Mouse (Mus musculus): Measurements from ENCODE around the gene Ifna4. TPM values are rescaled to one million over a fixed set of nuclear protein-coding genes. Genes with fewer than 3 reads are reported as not detected.
"Not testable (repeated sequence)": the region's sequence is repeated elsewhere in the genome, so short reads cannot be mapped to it uniquely, and the experiment has no call there.

Ifna4 gene
- polyA plus RNA-seq, 1 experiment from 2014 or later = not detected

DNA sequence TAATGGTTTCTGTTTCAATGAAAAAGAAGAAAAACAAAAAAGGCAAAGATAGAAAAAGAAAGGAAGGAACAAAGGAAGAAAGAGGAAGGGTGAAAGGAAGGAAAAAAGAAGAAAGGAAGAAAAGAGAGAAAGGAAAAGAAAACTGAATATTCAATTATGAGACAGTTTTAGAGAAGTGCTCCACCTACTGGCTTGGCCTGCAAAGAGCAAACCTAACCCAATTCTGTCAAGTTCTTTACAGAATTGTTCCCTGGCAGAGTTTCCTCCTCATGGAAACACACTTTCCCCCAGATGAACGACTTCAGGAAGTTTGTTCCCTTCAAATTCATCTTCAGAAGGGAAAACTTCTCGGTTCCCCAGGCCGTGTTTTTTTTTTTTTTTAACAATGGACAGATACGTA lies 18.7 kb upstream of the Ifna4 start:
- H3K9ac ChIP-seq (ENCODE audit: low read depth, low read length) = no peak overlapping the region
- no peak for ATAC-seq
- H3K27ac ChIP-seq (ENCODE audit: low read length) = no peak overlapping the region
- H3K27me3 ChIP-seq (replicated peaks; ENCODE audit: control insufficient read depth, insufficient read depth, low read length) = no peaks in the 10 kb centered on the region
- H3K4me3 ChIP-seq (ENCODE audit: low read length) = no peak overlapping the region
- H3K36me3 ChIP-seq (ENCODE audit: control insufficient read depth, insufficient read depth, low read length) = no peaks in the 10 kb centered on the region
- no peaks in the 10 kb centered on the region for H3K4me1 ChIP-seq (ENCODE audit: control insufficient read depth, insufficient read depth, low read length)
- H3K9me3 ChIP-seq (ENCODE audit: control insufficient read depth, low read length) = no peaks in the 10 kb centered on the region
- 23% methylated on average over 4 of the region's 4 CpGs for WGBS
- H3K4me2 ChIP-seq (ENCODE audit: low read depth, low read length) = no peak overlapping the region

DNA sequence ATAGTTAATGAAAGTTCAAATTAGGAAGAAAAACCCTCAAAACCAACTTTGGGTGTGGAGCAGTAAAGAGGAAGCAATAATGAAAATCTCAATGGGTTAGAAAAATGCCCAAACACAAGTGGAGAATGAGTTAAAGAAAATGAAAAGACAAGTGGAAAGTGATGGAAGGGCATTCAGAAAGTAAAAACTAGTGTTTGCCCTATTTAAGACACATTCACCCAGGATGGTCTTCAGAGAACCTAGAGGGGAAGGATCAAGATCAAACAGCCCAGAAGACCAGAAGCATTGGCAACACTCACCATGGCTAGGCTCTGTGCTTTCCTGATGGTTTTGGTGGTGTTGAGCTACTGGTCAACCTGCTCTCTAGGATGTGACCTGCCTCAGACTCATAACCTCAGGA lies 14.5 kb upstream of the Ifna4 start, which contains the start of gene Ifna6:
Gene Ifna6, plus strand, starts transcription at position 301 of the 400 bp plus-strand sequence.
- not testable (repeated sequence) for H3K9ac ChIP-seq (ENCODE audit: low read depth, low read length); H3K36me3 ChIP-seq (ENCODE audit: control insufficient read depth, insufficient read depth, low read length); H3K4me1 ChIP-seq (ENCODE audit: control insufficient read depth, insufficient read depth, low read length); ATAC-seq; H3K27ac ChIP-seq (ENCODE audit: low read length); H3K27me3 ChIP-seq (replicated peaks; ENCODE audit: control insufficient read depth, insufficient read depth, low read length); H3K9me3 ChIP-seq (ENCODE audit: control insufficient read depth, low read length); H3K4me3 ChIP-seq (ENCODE audit: low read length); H3K4me2 ChIP-seq (ENCODE audit: low read depth, low read length)

DNA sequence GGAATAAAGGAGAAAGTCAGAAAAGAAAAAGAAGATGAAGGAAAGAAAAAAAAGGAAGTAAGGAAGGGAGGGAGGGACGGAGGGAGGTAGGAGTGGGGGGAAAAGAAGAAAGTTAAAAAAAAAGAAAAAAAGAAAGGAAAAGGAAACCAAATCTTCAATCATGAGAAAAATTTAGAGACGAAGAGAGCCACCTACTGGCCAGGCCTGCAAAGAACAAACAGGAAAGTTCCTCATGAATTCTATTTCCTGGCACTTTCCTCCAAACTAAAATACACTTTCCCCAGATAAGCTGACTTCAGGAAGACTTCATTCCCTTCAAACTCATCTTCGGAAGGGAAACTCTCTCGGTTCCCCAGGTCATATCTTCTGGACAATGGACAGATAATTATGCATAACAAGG lies 11.1 kb upstream of the Ifna4 start:
- Histone ChIP-seq H3K4me2 (ENCODE audit: low read depth, low read length) (no peak overlapping the region), H3K4me1 (ENCODE audit: control insufficient read depth, insufficient read depth, low read length) (no peaks in the 10 kb centered on the region), H3K9ac (ENCODE audit: low read depth, low read length) (no peak overlapping the region), H3K27ac (ENCODE audit: low read length) (no peak overlapping the region), H3K9me3 (ENCODE audit: control insufficient read depth, low read length) (no peaks in the 10 kb centered on the region), H3K4me3 (ENCODE audit: low read length) (no peak overlapping the region), H3K36me3 (ENCODE audit: control insufficient read depth, insufficient read depth, low read length) (no peaks in the 10 kb centered on the region), H3K27me3 (replicated peaks; ENCODE audit: control insufficient read depth, insufficient read depth, low read length) (no peaks in the 10 kb centered on the region)
- ATAC-seq = no peak
- WGBS = 29% methylated on average over 4 of the region's 4 CpGs

DNA sequence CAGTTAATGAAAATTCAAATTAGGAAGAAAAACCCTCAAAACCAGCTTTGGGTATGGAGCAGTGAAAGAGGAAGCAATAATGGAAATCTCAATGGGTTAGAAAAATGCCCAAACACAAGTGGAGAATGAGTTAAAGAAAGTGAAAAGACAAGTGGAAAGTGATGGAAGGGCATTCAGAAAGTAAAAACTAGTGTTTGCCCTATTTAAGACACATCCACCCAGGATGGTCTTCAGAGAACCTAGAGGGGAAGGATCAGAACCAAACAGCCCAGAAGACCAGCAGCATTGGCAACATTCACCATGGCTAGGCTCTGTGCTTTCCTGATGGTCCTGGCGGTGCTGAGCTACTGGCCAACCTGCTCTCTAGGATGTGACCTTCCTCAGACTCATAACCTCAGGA lies 6.4 kb upstream of the Ifna4 start, which contains the start of gene Ifna5:
Gene Ifna5, plus strand, starts transcription at position 301 of the 400 bp plus-strand sequence.
- ATAC-seq; H3K4me1 ChIP-seq (ENCODE audit: control insufficient read depth, insufficient read depth, low read length); H3K36me3 ChIP-seq (ENCODE audit: control insufficient read depth, insufficient read depth, low read length); H3K4me3 ChIP-seq (ENCODE audit: low read length); H3K27ac ChIP-seq (ENCODE audit: low read length); H3K27me3 ChIP-seq (replicated peaks; ENCODE audit: control insufficient read depth, insufficient read depth, low read length); H3K9ac ChIP-seq (ENCODE audit: low read depth, low read length); H3K9me3 ChIP-seq (ENCODE audit: control insufficient read depth, low read length); H3K4me2 ChIP-seq (ENCODE audit: low read depth, low read length): not testable (repeated sequence)
- WGBS = 53% methylated on average over 1 of the region's 1 CpGs

DNA sequence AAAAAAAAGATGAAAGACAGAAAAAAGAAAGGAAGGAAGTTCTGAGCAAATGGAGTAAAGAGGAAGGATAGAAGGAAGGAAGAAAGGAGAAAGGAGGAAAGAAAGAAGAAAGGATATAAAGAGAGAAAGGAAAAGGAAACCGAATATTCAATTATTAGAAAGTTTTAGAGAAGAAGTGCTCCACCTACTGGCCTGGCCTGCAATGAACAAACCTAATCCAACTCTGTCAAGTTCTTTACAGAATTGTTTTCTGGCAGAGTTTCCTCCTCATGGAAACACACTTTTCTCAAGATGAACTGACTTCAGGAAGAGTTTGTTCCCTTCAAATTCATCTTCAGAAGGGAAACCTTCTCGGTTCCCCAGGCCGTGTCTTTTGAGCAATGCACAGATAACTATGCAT lies 2.8 kb upstream of the Ifna4 start:
- WGBS = 47% methylated on average over 3 of the region's 3 CpGs
- no peaks in the 10 kb centered on the region for H3K9me3 ChIP-seq (ENCODE audit: control insufficient read depth, low read length)
- no peak overlapping the region for H3K4me3 ChIP-seq (ENCODE audit: low read length)
- no peak overlapping the region for H3K27ac ChIP-seq (ENCODE audit: low read length)
- no peaks in the 10 kb centered on the region for H3K27me3 ChIP-seq (replicated peaks; ENCODE audit: control insufficient read depth, insufficient read depth, low read length)
- H3K36me3 ChIP-seq (ENCODE audit: control insufficient read depth, insufficient read depth, low read length) = no peaks in the 10 kb centered on the region
- H3K4me1 ChIP-seq (ENCODE audit: control insufficient read depth, insufficient read depth, low read length) = no peaks in the 10 kb centered on the region
- ATAC-seq = no peak
- no peak overlapping the region for H3K4me2 ChIP-seq (ENCODE audit: low read depth, low read length)
- H3K9ac ChIP-seq (ENCODE audit: low read depth, low read length) = no peak overlapping the region

DNA sequence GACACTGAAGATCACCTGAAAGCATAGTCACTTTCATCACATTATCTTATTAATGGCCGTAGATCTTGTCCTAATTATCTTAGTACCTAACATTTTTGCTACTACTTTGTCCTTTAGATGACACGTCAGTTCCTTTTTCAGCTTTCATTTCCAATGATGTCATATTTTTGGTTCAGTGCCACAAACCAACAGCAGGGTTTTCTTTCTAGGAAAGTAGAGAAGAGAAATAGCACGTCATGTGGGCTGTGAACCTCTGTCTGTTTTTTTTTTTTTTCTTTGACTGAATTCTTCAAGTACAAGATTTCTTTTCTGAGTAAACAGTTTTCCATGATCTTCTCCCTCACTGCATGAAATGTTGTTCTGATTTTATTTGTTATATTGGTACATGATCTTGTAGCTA lies 1.6 kb upstream of the Ifna4 start:
- no peaks in the 10 kb centered on the region for H3K4me1 ChIP-seq (ENCODE audit: control insufficient read depth, insufficient read depth, low read length)
- H3K36me3 ChIP-seq (ENCODE audit: control insufficient read depth, insufficient read depth, low read length) = no peaks in the 10 kb centered on the region
- no peak overlapping the region for H3K27ac ChIP-seq (ENCODE audit: low read length)
- H3K4me2 ChIP-seq (ENCODE audit: low read depth, low read length) = no peak overlapping the region
- no peak for ATAC-seq
- H3K4me3 ChIP-seq (ENCODE audit: low read length) = no peak overlapping the region
- no peaks in the 10 kb centered on the region for H3K27me3 ChIP-seq (replicated peaks; ENCODE audit: control insufficient read depth, insufficient read depth, low read length)
- no peaks in the 10 kb centered on the region for H3K9me3 ChIP-seq (ENCODE audit: control insufficient read depth, low read length)
- 72% methylated on average over 3 of the region's 3 CpGs for WGBS
- no peak overlapping the region for H3K9ac ChIP-seq (ENCODE audit: low read depth, low read length)

DNA sequence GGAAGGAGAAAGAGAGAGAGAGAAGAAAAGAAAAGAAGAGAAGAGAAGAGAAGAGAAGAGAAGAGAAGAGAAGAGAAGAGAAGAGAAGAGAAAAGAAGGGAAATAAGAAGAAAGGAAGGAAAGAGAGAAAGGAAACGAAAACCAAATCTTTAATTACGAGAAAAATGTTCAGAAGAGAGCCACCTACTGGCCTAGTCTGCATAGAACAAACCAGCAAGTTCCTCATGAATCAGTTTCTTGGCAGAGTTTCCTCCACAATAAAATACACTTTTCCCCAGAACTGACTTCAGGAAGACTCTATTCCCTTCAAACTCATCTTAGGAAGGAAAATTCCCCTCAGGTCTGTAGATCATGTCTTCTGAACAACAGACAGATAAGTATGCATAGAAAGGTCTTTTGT lies 3.7 kb downstream of the Ifna4 start:
- Histone ChIP-seq H3K9ac (ENCODE audit: low read depth, low read length) (no peak overlapping the region), H3K4me1 (ENCODE audit: control insufficient read depth, insufficient read depth, low read length) (no peaks in the 10 kb centered on the region), H3K27ac (ENCODE audit: low read length) (no peak overlapping the region), H3K4me3 (ENCODE audit: low read length) (no peak overlapping the region), H3K4me2 (ENCODE audit: low read depth, low read length) (no peak overlapping the region), H3K27me3 (replicated peaks; ENCODE audit: control insufficient read depth, insufficient read depth, low read length) (no peaks in the 10 kb centered on the region), H3K9me3 (ENCODE audit: control insufficient read depth, low read length) (no peaks in the 10 kb centered on the region), H3K36me3 (ENCODE audit: control insufficient read depth, insufficient read depth, low read length) (no peaks in the 10 kb centered on the region)
- ATAC-seq = no peak
- 62% methylated on average over 2 of the region's 2 CpGs for WGBS

DNA sequence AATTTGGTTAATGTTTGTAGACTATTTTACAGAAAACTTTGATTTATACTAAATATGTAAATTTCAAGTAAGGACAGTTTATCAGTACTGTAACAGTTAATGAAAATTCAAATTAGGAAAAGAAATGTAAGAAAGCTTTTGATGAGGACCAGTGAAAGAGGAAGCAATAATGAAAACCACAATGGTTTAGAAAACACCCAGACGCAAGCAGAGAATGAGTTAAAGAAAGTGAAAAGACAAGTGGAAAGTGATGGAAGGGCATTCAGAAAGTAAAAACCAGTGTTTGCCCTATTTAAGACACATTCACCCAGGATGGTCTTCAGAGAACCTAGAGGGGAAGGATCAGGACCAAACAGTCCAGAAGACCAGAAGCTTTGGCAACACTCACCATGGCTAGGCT lies 8.0 kb downstream of the Ifna4 start, which contains the start of gene Ifna1:
Gene Ifna1, plus strand, starts transcription at position 390 of the 400 bp plus-strand sequence.
- Histone ChIP-seq H3K4me3 (ENCODE audit: low read length) (no peak within 1 kb of the TSS), H3K9ac (ENCODE audit: low read depth, low read length) (no peak within 1 kb of the TSS), H3K36me3 (ENCODE audit: control insufficient read depth, insufficient read depth, low read length) (no peaks in the 10 kb centered on the region), H3K9me3 (ENCODE audit: control insufficient read depth, low read length) (no peaks in the 10 kb centered on the region), H3K27me3 (replicated peaks; ENCODE audit: control insufficient read depth, insufficient read depth, low read length) (no peaks in the 10 kb centered on the region), H3K4me2 (ENCODE audit: low read depth, low read length) (no peak within 1 kb of the TSS), H3K4me1 (ENCODE audit: control insufficient read depth, insufficient read depth, low read length) (no peaks in the 10 kb centered on the region), H3K27ac (ENCODE audit: low read length) (no peak within 1 kb of the TSS)
- ATAC-seq = no peak
- 79% methylated on average over 1 of the region's 1 CpGs for WGBS

DNA sequence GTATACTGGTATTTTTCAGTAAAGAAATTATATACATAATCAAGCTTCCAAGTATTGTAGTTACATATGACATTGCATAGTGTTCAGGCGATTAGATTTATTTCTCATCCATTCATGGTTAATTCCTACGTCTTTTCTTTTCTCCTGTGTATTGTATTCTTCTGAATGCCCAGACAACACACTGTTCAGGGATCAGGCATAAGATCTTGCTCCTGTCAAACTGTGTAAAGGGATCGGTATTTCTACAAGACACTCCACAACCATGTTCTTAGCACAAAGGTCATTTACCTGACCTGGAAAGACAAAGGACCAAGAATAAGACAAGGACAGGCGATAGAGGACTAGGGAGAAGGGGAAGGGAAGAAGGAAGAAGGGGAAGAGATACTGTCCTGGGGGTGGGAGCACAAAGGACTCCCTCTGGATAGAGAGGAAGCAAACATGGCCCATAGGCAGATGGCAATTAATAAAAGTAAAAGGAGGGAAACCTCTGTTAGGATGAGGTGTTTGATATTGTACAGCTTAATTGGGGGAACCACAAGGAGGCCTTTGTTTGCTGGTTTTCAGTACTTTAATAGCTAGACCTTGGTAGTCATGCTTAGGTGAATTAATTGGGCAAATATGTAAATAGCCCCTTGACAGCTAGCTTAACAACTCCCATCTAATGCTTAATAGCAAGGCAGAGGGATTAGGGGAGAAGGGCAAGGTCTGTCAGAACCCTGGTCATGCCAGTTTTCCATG lies 9.5 kb downstream of the Ifna4 start:
- no peak overlapping the region for H3K4me3 ChIP-seq (ENCODE audit: low read length)
- no peaks in the 10 kb centered on the region for H3K27me3 ChIP-seq (replicated peaks; ENCODE audit: control insufficient read depth, insufficient read depth, low read length)
- ATAC-seq = no peak
- H3K9ac ChIP-seq (ENCODE audit: low read depth, low read length) = no peak overlapping the region
- H3K9me3 ChIP-seq (ENCODE audit: control insufficient read depth, low read length) = no peaks in the 10 kb centered on the region
- WGBS = 68% methylated on average over 4 of the region's 4 CpGs
- H3K27ac ChIP-seq (ENCODE audit: low read length) = no peak overlapping the region
- H3K4me1 ChIP-seq (ENCODE audit: control insufficient read depth, insufficient read depth, low read length) = no peaks in the 10 kb centered on the region
- H3K4me2 ChIP-seq (ENCODE audit: low read depth, low read length) = no peak overlapping the region
- H3K36me3 ChIP-seq (ENCODE audit: control insufficient read depth, insufficient read depth, low read length) = no peaks in the 10 kb centered on the region

DNA sequence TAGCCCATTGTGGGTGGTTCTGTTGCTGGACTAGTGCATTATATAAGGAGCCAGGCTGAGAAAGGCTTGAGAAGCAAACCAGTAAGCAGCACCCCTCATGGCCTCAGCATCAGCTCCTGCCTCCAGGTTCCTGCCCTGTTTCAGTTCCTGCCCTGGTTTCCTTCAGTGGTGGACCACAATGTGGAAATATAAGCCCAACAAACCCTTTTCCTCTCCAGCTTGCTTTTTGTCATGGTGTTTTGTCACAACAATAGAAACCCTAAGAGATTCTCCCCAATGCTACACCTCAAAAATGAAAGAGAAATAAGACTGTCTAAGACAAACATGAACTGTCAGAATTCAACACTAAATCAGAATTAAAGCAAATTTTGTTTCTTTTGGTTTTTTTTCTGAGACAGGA lies 17.6 kb downstream of the Ifna4 start:
- Histone ChIP-seq H3K4me1 (ENCODE audit: control insufficient read depth, insufficient read depth, low read length) (peaks cover 6% of the 10 kb centered on the region; the same call in 1 of the 2 replicates), H3K4me2 (ENCODE audit: low read depth, low read length) (no peak overlapping the region), H3K9ac (ENCODE audit: low read depth, low read length) (no peak overlapping the region), H3K27me3 (replicated peaks; ENCODE audit: control insufficient read depth, insufficient read depth, low read length) (no peaks in the 10 kb centered on the region; the same call in 1 of the 2 replicates), H3K27ac (ENCODE audit: low read length) (no peak overlapping the region), H3K36me3 (ENCODE audit: control insufficient read depth, insufficient read depth, low read length) (no peaks in the 10 kb centered on the region), H3K4me3 (ENCODE audit: low read length) (no peak overlapping the region), H3K9me3 (ENCODE audit: control insufficient read depth, low read length) (no peaks in the 10 kb centered on the region)
- no peak for ATAC-seq

Data from intestine, embryonic 16.5 days (tissue).